Mouse (Mus musculus): ENCODE measurements around the gene Hbq1a. TPM values are rescaled to one million over a fixed set of nuclear protein-coding genes. Genes with fewer than 3 reads are reported as not detected.

Hbq1a gene
- polyA plus RNA-seq, 1 experiment from 2014 or later, result 0.65 TPM

Other genes starting within 250 kb of the Hbq1a start
- gene Il9r, start 99.8 kb upstream of the Hbq1a start, polyA plus RNA-seq (2015; fragmentation: Nextera tagmentation; extraction: Ambion mirVana), result not detected in 2 replicates
- gene Snrnp25, start 94.7 kb upstream of the Hbq1a start, polyA plus RNA-seq (2015; fragmentation: Nextera tagmentation; extraction: Ambion mirVana), result 61.3 and 64.9 TPM in 2 replicates
- 9.7 and 12.3 TPM in 2 replicates for gene Rhbdf1, start 77.8 kb upstream of the Hbq1a start, polyA plus RNA-seq (2015; fragmentation: Nextera tagmentation; extraction: Ambion mirVana)
- 24.9 and 30.6 TPM in 2 replicates for gene Mpg, start 73.6 kb upstream of the Hbq1a start, polyA plus RNA-seq (2015; fragmentation: Nextera tagmentation; extraction: Ambion mirVana)
- 48.3 and 54.2 TPM in 2 replicates for gene Nprl3, start 32.4 kb upstream of the Hbq1a start, polyA plus RNA-seq (2015; fragmentation: Nextera tagmentation; extraction: Ambion mirVana)
- 316 and 451 TPM in 2 replicates for gene Hba-x, start 23.7 kb upstream of the Hbq1a start, polyA plus RNA-seq (2015; fragmentation: Nextera tagmentation; extraction: Ambion mirVana)
- gene Hba-a1, start 16.6 kb upstream of the Hbq1a start, polyA plus RNA-seq (2015; fragmentation: Nextera tagmentation; extraction: Ambion mirVana), result 2,413 and 2,442 TPM in 2 replicates
- 1.2 and 1.7 TPM in 2 replicates for gene Hbq1b, start 13.1 kb upstream of the Hbq1a start, polyA plus RNA-seq (2015; fragmentation: Nextera tagmentation; extraction: Ambion mirVana)
- 5,794 and 5,805 TPM in 2 replicates for gene Hba-a2, start 3.6 kb upstream of the Hbq1a start, polyA plus RNA-seq (2015; fragmentation: Nextera tagmentation; extraction: Ambion mirVana)
- gene Sh3pxd2b, start 47.8 kb downstream of the Hbq1a start, polyA plus RNA-seq (2015; fragmentation: Nextera tagmentation; extraction: Ambion mirVana), result 15.7 and 18.6 TPM in 2 replicates
- gene Ubtd2, start 155.3 kb downstream of the Hbq1a start, polyA plus RNA-seq (2015; fragmentation: Nextera tagmentation; extraction: Ambion mirVana), result 59.4 and 60.4 TPM in 2 replicates
- 0.27 and 0.33 TPM in 2 replicates for gene Efcab9, start 232.0 kb downstream of the Hbq1a start, polyA plus RNA-seq (2015; fragmentation: Nextera tagmentation; extraction: Ambion mirVana)
- gene Stk10, start 233.2 kb downstream of the Hbq1a start, polyA plus RNA-seq (2015; fragmentation: Nextera tagmentation; extraction: Ambion mirVana), result 1.3 TPM in 2 replicates

Measured in forebrain, embryonic 13.5 days (tissue).